Mouse (Mus musculus) lung, adult 2 months (tissue): ENCODE data around the gene Slc12a8. TPM values are rescaled to one million over a fixed set of nuclear protein-coding genes. Genes with fewer than 3 reads are reported as not detected.
A peak's percentile ranks its signal among the peaks of the same experiment; 100 is the strongest.
"Not testable (repeated sequence)": the region's sequence is repeated elsewhere in the genome, so short reads cannot be mapped to it uniquely, and the experiment has no call there.

Experiments used
- DNase-seq: peaks from one replicate; pipeline ENCODE4 v3.0.0; 2022
- H3K4me1 ChIP-seq: fragments of 200-500 bp; 2 replicates; pipeline ENCODE4 v1.6.1; 2011; ENCODE audit warnings: low read length; ENCODE audit not compliant: control insufficient read depth, insufficient read depth
- H3K4me3 ChIP-seq: fragments of 200-500 bp; replicated peaks from 2 replicates; pipeline ENCODE3; 2011; ENCODE audit warnings: low read depth, mild to moderate bottlenecking, control low read depth, low read length; ENCODE audit errors: extremely low read depth
- CTCF ChIP-seq: fragments of 200-500 bp; IDR thresholded peaks from 2 replicates; pipeline ENCODE4 v1.5.1; 2011; ENCODE audit warnings: mild to moderate bottlenecking, low read length, control low read depth; ENCODE audit not compliant: insufficient read depth
- POLR2A ChIP-seq: fragments of 200-500 bp; IDR thresholded peaks from 2 replicates; pipeline ENCODE4 v1.6.1; 2011; ENCODE audit warnings: low read depth, mild to moderate bottlenecking, control low read depth, low read length, borderline replicate concordance; ENCODE audit errors: extremely low read depth
- WGBS: fragments of 180-500 bp; shearing (Covaris S2); methylation state at CpG from one replicate; pipeline ENCODE4 v1.1.7; 2018; 5-methylcytosine and 5-hydroxymethylcytosine counted together
- polyA plus RNA-seq: library from polyadenylated mRNA; depleted of rRNA; stranded (reverse); fragments of >200 nt; gene quantifications from 2 replicates; pipeline ENCODE4 v1.2.3, GENCODE M21; 2012; rRNA removed

Gene Slc12a8
- polyA plus RNA-seq: 0.84 and 0.92 TPM in 2 replicates

- no peak for DNase-seq
- peaks cover 4% of the 10 kb centered on the region; the same call in 1 of the 2 replicates for H3K4me1 ChIP-seq
- 6% methylated on average over 27 of the region's 27 CpGs for WGBS
- H3K4me3 ChIP-seq: no peak within 1 kb of the TSS
- TF ChIP-seq CTCF: no peak
- no peak for TF ChIP-seq POLR2A
These were observed at the start of gene Slc12a8 for GRCm38 (mm10) chr16:33516807-33517565. Gene Slc12a8 (plus strand): TSS chr16:33517328.

GRCm38 (mm10) chr16:33467451-33467850 is 49.7 kb upstream of the Slc12a8 start:
- no peak for DNase-seq
- TF ChIP-seq POLR2A (no peak), CTCF (no peak)
- Histone ChIP-seq H3K4me1 (peaks cover 5% of the 10 kb centered on the region; the same call in 1 of the 2 replicates), H3K4me3 (no peak overlapping the region)
- 58% methylated on average over 6 of the region's 6 CpGs for WGBS

DNA sequence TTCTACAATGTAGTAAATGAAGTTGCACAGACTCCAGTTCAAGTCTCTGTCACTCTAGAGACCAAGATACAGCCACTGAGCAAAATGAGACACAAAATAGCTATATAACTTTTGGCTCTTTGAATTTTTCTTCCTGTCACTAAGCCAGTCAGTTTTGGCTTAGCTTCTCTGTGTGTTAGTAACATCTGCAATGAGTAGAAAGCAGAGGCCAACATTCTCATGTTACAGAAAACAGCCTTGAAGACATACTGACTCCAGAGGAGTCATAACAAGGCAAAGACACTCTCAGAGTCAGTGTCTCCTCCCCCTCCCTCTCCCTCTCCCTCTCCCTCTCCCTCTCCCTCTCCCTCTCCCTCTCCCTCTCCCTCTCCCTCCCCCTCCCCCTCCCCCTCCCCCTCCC is 47.2 kb upstream of the Slc12a8 start:
- Histone ChIP-seq H3K4me1 (no peaks in the 10 kb centered on the region), H3K4me3 (no peak overlapping the region)
- no peak for DNase-seq
- TF ChIP-seq POLR2A: no peak
- TF ChIP-seq CTCF: no peak

DNA sequence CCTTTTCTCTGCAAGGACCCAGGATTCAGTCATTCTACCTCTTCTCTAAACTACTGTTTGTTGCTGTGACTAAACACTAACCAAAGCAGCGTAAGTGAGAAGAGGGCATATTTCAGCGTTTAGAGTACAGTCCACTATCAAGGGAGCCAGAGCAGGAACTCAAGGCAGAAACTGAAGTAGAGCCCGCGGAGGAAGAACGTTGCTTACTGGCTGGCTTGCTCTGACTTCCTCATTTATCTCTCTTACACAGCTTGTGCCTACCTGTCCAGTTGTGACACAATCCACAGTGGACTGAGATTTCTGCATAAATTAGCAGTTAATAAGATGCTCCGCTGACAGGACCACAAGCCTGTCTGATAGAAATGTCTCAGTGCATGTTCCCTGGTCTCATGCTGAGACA is 42.7 kb upstream of the Slc12a8 start:
- no peaks in the 10 kb centered on the region for H3K4me1 ChIP-seq
- no peak overlapping the region for H3K4me3 ChIP-seq
- DNase-seq: no peak
- WGBS: 87% methylated on average over 6 of the region's 6 CpGs
- TF ChIP-seq POLR2A: no peak
- TF ChIP-seq CTCF: no peak

- Histone ChIP-seq H3K4me3 (no peak overlapping the region), H3K4me1 (no peaks in the 10 kb centered on the region)
- no peak for TF ChIP-seq POLR2A
- TF ChIP-seq CTCF: no peak
- DNase-seq: no peak
These were observed 37.2 kb upstream of the Slc12a8 start for GRCm38 (mm10) chr16:33479926-33480325.

DNA sequence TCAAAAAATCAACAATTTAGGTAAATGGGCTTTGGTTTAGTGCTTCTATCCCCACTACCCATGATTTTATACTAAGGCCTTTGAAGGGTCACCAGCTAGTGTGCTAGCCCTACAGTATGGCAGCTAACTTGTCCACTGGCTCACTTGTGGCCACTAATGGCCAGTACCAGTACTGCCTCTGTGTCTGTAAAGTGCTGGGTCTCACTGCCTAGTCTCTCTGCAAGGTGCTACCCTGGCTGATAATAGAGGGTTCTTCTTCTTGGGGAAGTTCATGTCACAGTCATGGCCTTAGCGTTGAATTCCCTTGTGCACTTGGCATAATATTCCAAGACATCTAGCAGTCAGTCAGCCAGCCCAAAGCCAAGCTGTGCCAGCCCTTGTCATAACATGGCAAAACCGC is 36.0 kb upstream of the Slc12a8 start:
- DNase-seq: peak; percentile 32
- no peak for TF ChIP-seq POLR2A
- peak; percentile 67 for TF ChIP-seq CTCF
- Histone ChIP-seq H3K4me3 (no peak overlapping the region), H3K4me1 (no peaks in the 10 kb centered on the region)
- WGBS: 95% methylated on average over 2 of the region's 2 CpGs

- no peak for DNase-seq
- H3K4me3 ChIP-seq: no peak overlapping the region
- 91% methylated on average over 3 of the region's 3 CpGs for WGBS
- TF ChIP-seq POLR2A (no peak), CTCF (no peak)
- H3K4me1 ChIP-seq: no peaks in the 10 kb centered on the region
These were observed 34.8 kb upstream of the Slc12a8 start for GRCm38 (mm10) chr16:33482309-33482708.

DNA sequence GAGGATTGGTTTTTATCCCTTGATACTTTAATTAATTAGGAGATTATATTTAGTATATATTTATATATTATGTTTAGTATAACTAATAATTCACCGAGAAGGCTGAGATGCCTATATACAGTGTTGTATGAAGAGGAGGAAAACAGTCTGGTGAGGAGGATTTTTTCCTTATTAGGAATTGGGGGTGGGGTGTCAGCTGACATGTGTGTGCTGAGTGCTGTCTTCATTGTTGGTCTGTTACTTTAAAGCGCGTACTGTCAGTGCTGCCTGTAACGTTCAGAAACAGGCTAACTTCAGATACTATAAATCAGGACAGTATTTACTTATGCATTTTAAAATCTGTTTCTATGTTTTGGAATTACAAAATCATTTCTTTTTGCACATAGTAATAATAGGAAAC is 29.4 kb upstream of the Slc12a8 start:
- DNase-seq: no peak
- Histone ChIP-seq H3K4me3 (no peak overlapping the region), H3K4me1 (no peaks in the 10 kb centered on the region)
- WGBS: 77% methylated on average over 4 of the region's 4 CpGs
- TF ChIP-seq POLR2A (no peak), CTCF (no peak)

DNA sequence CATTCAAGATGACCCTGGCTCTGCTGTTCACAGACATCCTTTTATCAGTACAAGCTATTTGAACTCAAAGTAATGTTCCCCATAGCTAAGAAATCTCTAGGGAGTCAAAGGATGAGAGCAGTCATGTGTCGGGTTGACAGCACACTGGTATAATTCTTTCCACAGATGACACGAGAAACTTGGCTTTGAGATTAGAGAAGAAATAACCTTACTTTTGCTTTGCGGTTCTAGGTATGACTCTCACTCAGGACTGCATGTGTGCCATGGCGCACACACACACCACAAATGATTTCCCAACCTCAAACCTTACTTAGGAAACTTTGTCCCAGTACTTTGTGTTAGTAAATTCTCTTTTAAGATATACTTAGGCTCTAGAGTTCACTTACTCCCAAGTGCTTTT is 22.8 kb upstream of the Slc12a8 start:
- H3K4me3 ChIP-seq: no peak overlapping the region
- no peaks in the 10 kb centered on the region for H3K4me1 ChIP-seq
- 92% methylated on average over 4 of the region's 4 CpGs for WGBS
- TF ChIP-seq POLR2A: no peak
- no peak for TF ChIP-seq CTCF
- no peak for DNase-seq

DNA sequence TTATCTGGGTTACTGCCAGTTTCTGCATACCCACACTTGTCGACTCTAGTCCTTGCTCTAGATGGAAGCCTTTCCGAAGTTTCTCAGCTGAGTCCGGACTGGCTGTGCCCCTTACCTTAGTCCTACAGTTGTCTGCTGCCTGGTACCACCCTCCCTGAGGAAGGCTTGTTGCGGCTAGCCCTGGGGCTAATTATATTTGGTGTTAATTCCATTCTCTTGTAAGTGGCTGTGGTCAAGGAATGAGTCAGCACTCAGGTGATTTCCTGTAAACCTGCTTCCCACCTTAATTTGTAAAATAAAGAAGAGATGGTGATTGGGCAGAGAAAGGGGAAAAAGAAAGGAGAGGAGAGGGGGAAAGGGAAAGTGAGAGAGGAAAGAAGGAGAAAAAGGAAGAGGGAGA is 9.0 kb upstream of the Slc12a8 start:
- DNase-seq: no peak
- WGBS: 94% methylated on average over 4 of the region's 4 CpGs
- H3K4me1 ChIP-seq: no peaks in the 10 kb centered on the region
- no peak overlapping the region for H3K4me3 ChIP-seq
- TF ChIP-seq POLR2A (no peak), CTCF (no peak)

- 95% methylated on average over 2 of the region's 2 CpGs for WGBS
- H3K4me3 ChIP-seq, DNase-seq, H3K4me1 ChIP-seq: not testable (repeated sequence)
These were observed 7.9 kb upstream of the Slc12a8 start for GRCm38 (mm10) chr16:33509231-33509630.

DNA sequence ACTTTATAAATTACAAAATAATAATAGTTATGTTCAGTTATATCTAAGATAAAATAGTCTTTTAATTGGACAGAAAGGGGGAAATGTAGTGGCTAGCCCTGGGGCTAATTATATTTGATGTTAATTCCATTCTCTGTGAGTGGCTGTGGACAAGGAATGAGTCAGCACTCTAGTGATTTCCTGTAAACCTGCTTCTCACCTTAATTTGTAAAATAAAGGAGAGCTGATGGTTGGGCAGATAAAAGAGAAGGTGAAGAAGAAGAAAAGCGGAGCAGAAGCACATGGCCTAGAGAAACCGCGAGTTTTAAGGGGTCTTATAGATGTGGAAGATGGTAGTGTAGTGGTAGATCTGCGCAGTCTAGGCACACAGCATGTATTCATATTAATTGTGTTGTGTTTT is 6.3 kb upstream of the Slc12a8 start:
- not testable (repeated sequence) for H3K4me1 ChIP-seq, H3K4me3 ChIP-seq, DNase-seq
- 94% methylated on average over 4 of the region's 4 CpGs for WGBS
